Mouse (Mus musculus) lung, embryonic 15.5 days (tissue): ENCODE measurements at regions not wholly inside any gene's neighbourhood (a gene's known extent, or its start where the extent isn't known, plus 50 kb on each side); places are given as distances from the start of the nearest gene placed in this dataset.
A peak's percentile ranks its signal among the peaks of the same experiment; 100 is the strongest.

Experiments
- ATAC-seq: fragments of 200-750 bp; cut with Nextera tagmentation; 2 replicates; pipeline ENCODE4 v1.8.0; 2017; ENCODE audit warnings: moderate number of reproducible peaks, borderline replicate concordance; ENCODE audit not compliant: low FRiP score, low TSS enrichment; ENCODE audit errors: extremely low read depth
- H3K27ac ChIP-seq: fragments of 300-500 bp; sonication (generic); 2 replicates; pipeline ENCODE4 v1.5.1; 2015; ENCODE audit warnings: moderate library complexity, mild to moderate bottlenecking, inconsistent platforms
- H3K27me3 ChIP-seq: fragments of 300-500 bp; sonication (generic); 2 replicates; pipeline ENCODE4 v1.6.1; 2015; ENCODE audit warnings: inconsistent platforms
- H3K36me3 ChIP-seq: fragments of 300-500 bp; sonication (generic); 2 replicates; pipeline ENCODE4 v1.6.1; 2015; ENCODE audit warnings: inconsistent platforms
- H3K4me1 ChIP-seq: fragments of 300-500 bp; sonication (generic); 2 replicates; pipeline ENCODE4 v1.6.1; 2015; ENCODE audit warnings: inconsistent platforms
- H3K4me2 ChIP-seq: fragments of 300-500 bp; sonication (generic); 2 replicates; pipeline ENCODE4 v1.6.1; 2015; ENCODE audit warnings: inconsistent platforms, mild to moderate bottlenecking, moderate library complexity
- H3K4me3 ChIP-seq: fragments of 300-500 bp; sonication (generic); 2 replicates; pipeline ENCODE4 v1.5.1; 2015; ENCODE audit warnings: mild to moderate bottlenecking, inconsistent platforms
- H3K9ac ChIP-seq: fragments of 300-500 bp; sonication (generic); 2 replicates; pipeline ENCODE4 v1.6.1; 2015; ENCODE audit warnings: inconsistent platforms
- H3K9me3 ChIP-seq: fragments of 300-500 bp; sonication (generic); 2 replicates; pipeline ENCODE4 v1.6.1; 2016; ENCODE audit warnings: inconsistent platforms
- WGBS: fragments of 180-500 bp; shearing (Covaris S2); methylation state at CpG from one replicate; pipeline ENCODE4 v1.1.7; 2015; 5-methylcytosine and 5-hydroxymethylcytosine counted together

DNA sequence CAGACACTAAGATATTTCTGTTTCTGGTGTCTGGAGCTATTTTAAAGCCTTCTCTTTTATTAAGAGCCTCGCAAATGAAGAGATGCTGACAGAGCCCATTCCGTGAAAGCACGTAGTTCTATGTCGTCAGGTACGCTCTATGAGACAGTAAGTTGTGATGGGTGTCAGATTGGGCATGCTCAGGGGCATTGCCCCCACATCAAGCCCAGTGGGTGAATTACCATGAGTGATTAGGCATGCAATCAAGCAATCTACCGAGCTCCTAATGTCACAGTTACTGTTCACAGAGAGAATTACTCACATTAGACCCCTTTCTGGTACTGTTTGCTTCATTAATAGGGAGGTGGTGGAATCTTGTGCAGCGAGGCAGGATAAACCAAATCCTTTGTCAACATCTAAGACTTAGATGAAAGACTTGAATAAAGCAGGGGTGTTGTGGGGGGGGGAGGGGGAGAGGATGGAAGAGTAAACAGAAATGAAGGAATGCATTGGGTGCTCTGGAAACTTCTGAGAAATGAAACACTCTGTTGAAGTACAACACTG is 192.9 kb upstream of the Tbc1d5 start:
- Histone ChIP-seq H3K9me3 (no peaks in the 10 kb centered on the region), H3K9ac (no peak overlapping the region), H3K27ac (no peak overlapping the region), H3K4me1 (no peaks in the 10 kb centered on the region), H3K4me3 (no peak overlapping the region), H3K36me3 (no peaks in the 10 kb centered on the region), H3K27me3 (no peaks in the 10 kb centered on the region), H3K4me2 (no peak overlapping the region)
- no peak for ATAC-seq
- 66% methylated on average over 7 of the region's 7 CpGs for WGBS

DNA sequence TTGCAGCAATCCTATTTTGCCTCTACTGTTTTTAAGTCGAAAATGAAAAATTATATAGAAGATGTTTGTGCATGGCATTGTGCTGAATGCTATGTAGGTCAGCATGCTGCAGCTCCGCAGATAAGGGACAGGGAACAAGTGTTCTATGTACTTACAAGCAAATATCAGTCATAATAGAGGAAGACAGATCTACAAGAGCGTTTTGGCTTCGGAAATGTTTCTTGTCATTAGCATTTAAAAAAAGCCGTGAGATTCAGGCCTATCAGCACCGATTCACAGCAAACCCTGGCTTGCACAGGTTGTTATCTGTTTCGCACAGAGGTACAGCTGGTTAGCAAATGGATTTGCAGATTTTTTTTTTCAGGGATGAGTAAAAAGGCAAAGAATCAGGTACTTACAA is 191.8 kb upstream of the Tbc1d5 start:
- Histone ChIP-seq H3K4me1 (no peaks in the 10 kb centered on the region), H3K27ac (no peak overlapping the region), H3K36me3 (no peaks in the 10 kb centered on the region), H3K4me2 (no peak overlapping the region), H3K9ac (no peak overlapping the region), H3K27me3 (no peaks in the 10 kb centered on the region), H3K4me3 (no peak overlapping the region), H3K9me3 (no peaks in the 10 kb centered on the region)
- WGBS: 71% methylated on average over 7 of the region's 7 CpGs
- ATAC-seq: no peak

DNA sequence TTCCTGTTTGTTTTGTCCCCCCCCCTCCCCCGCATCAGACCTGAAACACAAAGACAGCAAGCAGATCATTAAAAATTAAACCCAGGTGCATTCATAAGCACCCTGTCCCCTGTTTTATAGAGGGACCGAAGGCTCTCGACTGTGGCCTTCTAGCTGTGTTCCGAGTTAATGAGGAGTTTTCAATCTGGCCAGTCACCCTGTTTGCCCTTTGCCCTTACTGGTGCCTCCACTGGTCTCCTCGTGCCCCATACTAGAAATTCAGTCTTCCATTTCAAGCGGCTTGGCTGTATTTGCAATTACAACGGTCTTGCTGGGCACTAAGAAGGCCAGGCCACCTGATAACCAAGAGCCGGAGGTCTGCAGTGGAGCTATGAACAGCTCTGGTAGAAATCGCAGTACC is 190.9 kb upstream of the Tbc1d5 start:
- Histone ChIP-seq H3K4me1 (no peaks in the 10 kb centered on the region), H3K9ac (no peak overlapping the region), H3K36me3 (no peaks in the 10 kb centered on the region), H3K27ac (no peak overlapping the region), H3K4me2 (no peak overlapping the region), H3K27me3 (no peaks in the 10 kb centered on the region), H3K9me3 (no peaks in the 10 kb centered on the region), H3K4me3 (no peak overlapping the region)
- no peak for ATAC-seq
- 74% methylated on average over 9 of the region's 9 CpGs for WGBS

DNA sequence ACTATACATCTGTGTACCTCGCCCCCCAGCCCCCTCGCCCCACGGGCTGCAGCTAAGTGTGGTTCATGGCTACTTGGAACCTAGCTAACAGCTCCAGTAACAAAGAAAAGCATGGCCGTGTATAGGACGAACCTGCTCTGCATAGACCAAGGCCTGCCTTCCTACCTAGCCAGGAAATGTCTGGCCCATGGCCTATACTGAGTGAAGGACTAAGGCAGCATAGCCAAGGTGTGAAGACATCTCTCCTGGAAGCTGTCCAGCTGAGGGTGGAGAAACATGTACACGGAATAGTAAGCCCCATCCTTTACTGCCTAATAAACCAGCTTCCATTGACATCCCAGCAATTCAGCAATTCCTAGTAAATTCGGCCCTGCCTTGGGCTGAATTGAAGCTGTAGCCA is 183.6 kb upstream of the Tbc1d5 start:
- Histone ChIP-seq H3K9me3 (no peaks in the 10 kb centered on the region), H3K4me2 (no peak overlapping the region), H3K27me3 (no peaks in the 10 kb centered on the region), H3K4me3 (no peak overlapping the region), H3K9ac (no peak overlapping the region), H3K4me1 (no peaks in the 10 kb centered on the region), H3K36me3 (no peaks in the 10 kb centered on the region), H3K27ac (no peak overlapping the region)
- WGBS: 86% methylated on average over 7 of the region's 7 CpGs
- no peak for ATAC-seq

DNA sequence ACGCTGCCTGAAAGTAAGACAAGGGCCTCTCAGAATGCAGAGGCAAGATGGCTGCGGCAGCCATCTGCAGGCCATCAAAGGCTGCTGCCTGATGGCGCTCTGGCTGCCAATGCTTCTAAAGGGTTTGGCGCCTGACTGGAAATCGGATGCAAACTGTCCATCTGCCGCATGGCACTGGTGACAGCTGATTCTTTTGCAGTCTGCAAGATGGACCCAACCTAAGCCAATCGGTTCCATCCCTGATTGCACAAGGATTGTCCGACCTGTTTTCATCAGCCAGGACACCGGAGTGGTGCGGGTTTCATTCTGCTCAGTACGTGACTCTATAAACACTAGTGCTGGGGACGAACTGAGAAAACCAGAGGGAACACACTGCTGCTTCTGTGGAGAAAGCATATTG is 183.1 kb upstream of the Tbc1d5 start:
- H3K9ac ChIP-seq: no peak overlapping the region
- WGBS: 92% methylated on average over 12 of the region's 12 CpGs
- no peak for ATAC-seq
- no peaks in the 10 kb centered on the region for H3K27me3 ChIP-seq
- H3K4me3 ChIP-seq: no peak overlapping the region
- H3K4me1 ChIP-seq: no peaks in the 10 kb centered on the region
- H3K27ac ChIP-seq: no peak overlapping the region
- no peaks in the 10 kb centered on the region for H3K36me3 ChIP-seq
- H3K9me3 ChIP-seq: no peaks in the 10 kb centered on the region
- H3K4me2 ChIP-seq: no peak overlapping the region

DNA sequence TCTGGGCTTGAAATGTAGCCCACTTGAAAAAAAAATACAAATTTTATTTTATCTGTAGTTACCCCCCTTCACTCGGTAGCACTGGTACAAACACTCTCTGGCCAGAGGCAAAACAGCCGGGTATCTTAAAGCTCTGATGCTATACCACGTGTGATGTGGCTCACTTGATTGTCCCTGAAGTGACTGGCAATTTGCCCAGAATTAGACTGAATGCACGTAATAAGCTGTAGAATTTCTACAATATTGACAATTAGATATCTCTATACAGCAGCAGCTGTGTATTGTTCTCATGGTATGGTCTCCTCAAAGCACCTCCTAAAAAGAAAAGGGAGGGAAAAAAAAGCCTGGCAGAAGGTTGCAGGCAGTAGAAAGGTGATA is 179.2 kb upstream of the Tbc1d5 start:
- no peaks in the 10 kb centered on the region for H3K4me1 ChIP-seq

DNA sequence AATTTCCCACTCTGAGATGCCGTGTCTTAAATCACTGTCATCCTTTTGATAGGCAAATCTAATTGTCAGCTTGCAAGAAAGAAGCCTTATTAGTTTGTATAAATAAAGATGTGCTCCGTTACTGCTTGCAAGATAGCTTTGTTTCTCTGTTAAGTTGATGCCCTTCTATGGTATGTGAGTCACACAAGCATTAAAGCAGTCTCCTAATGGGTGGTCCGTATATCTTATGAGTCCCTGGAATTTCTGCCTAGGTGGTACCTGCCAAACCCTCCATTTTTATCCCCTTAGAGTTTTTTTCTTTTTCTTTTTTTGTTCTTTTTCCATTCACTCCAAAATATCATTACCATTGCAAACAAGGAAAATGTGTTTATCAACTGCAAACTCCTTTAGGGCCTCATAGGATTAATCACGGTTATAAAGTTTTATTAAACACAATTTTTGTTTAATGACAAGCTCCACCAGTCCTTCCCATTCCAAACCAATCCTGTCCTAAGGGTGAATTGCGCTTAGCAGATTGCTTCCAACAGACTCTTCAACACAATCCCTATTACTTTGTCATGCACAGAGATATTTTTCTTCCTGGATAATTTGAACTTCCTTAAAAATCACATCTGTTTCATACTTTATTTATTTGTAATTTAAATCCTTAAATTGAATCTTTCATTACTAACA is 178.7 kb upstream of the Tbc1d5 start:
- WGBS: 55% methylated on average over 5 of the region's 5 CpGs
- ATAC-seq: no peak

More for the DNA sequence above, 179.2 kb upstream of the Tbc1d5 start:
- Histone ChIP-seq H3K27me3 (no peaks in the 10 kb centered on the region), H3K4me3 (no peak overlapping the region), H3K4me2 (no peak overlapping the region), H3K9ac (no peak overlapping the region), H3K27ac (no peak overlapping the region), H3K9me3 (no peaks in the 10 kb centered on the region), H3K36me3 (no peaks in the 10 kb centered on the region)
- ATAC-seq: peak; percentile 35; the same call in 1 of the 2 replicates
- 16% methylated on average over 4 of the region's 4 CpGs for WGBS

DNA sequence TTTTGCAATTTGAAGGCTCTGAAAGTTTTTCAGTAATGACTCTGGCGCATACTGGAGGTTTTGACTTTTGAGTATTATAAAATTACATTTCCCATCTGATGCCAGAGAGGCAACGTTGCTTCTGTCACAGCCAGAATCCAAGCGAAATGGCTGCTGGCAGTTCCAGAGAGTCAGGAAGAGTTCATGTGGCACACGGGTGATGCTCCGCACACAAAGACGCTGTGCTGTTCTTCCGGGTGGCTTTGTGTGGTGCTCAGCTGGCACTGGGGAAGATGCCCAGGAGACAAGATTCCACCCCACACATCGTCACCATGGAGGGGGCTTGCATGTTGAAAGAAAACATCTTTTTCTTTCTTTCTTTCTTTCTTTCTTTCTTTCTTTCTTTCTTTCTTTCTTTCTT is 177.3 kb upstream of the Tbc1d5 start:
- 76% methylated on average over 8 of the region's 8 CpGs for WGBS
- Histone ChIP-seq H3K9ac (no peak overlapping the region), H3K9me3 (no peaks in the 10 kb centered on the region), H3K36me3 (no peaks in the 10 kb centered on the region), H3K27me3 (no peaks in the 10 kb centered on the region), H3K4me2 (no peak overlapping the region), H3K27ac (no peak overlapping the region), H3K4me3 (no peak overlapping the region), H3K4me1 (no peaks in the 10 kb centered on the region)
- ATAC-seq: no peak

More for the DNA sequence above, 178.7 kb upstream of the Tbc1d5 start:
- Histone ChIP-seq H3K4me1 (no peaks in the 10 kb centered on the region), H3K36me3 (no peaks in the 10 kb centered on the region), H3K9ac (no peak overlapping the region), H3K4me2 (no peak overlapping the region), H3K27me3 (no peaks in the 10 kb centered on the region), H3K4me3 (no peak overlapping the region), H3K27ac (no peak overlapping the region), H3K9me3 (no peaks in the 10 kb centered on the region)

DNA sequence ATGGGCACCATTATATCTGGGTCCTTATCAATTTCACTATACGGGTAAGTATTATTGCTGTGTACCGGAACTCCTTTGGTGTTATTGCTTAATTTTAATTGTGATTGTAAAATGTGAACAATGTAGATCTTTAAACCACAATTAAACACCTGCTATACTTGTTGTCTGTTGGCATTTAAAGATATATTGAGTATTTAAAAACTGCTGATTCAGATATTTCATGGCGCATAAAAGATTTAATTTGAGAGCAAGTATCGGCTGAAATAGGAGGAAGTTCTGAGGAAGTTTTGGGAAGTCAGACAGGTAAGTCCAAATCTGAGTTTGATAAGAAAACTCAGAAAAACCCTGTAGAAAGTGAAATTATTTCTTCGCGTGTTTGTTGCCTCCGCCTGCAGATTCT is 142.7 kb upstream of the Tbc1d5 start:
- Histone ChIP-seq H3K4me2 (no peak overlapping the region), H3K9ac (no peak overlapping the region), H3K4me1 (no peaks in the 10 kb centered on the region), H3K36me3 (no peaks in the 10 kb centered on the region), H3K9me3 (no peaks in the 10 kb centered on the region), H3K27ac (no peak overlapping the region), H3K27me3 (no peaks in the 10 kb centered on the region), H3K4me3 (no peak overlapping the region)
- 82% methylated on average over 7 of the region's 7 CpGs for WGBS
- ATAC-seq: no peak

DNA sequence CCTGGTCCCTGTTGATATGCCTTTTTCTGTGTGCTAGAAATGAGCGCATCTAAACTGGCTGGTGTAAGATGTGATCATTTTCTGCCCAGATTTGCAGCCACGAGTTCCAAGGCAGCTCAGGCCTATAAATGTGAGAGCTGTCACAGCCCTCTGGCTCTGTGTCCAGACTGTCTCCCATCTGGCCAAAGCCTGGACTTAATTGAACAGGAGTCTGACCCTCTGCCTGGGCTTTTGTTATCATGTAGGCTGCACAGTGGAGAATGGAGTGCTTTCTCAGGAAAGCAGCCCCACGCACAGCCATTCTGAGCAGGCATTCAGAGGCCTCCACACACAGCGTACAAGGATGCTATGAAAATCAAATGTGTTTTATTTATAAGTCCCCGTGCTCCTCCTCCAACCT is 141.9 kb upstream of the Tbc1d5 start:
- Histone ChIP-seq H3K4me1 (no peaks in the 10 kb centered on the region), H3K27ac (no peak overlapping the region), H3K4me3 (no peak overlapping the region), H3K4me2 (no peak overlapping the region), H3K27me3 (no peaks in the 10 kb centered on the region), H3K36me3 (no peaks in the 10 kb centered on the region), H3K9ac (no peak overlapping the region), H3K9me3 (no peaks in the 10 kb centered on the region)
- no peak for ATAC-seq
- 82% methylated on average over 5 of the region's 5 CpGs for WGBS

DNA sequence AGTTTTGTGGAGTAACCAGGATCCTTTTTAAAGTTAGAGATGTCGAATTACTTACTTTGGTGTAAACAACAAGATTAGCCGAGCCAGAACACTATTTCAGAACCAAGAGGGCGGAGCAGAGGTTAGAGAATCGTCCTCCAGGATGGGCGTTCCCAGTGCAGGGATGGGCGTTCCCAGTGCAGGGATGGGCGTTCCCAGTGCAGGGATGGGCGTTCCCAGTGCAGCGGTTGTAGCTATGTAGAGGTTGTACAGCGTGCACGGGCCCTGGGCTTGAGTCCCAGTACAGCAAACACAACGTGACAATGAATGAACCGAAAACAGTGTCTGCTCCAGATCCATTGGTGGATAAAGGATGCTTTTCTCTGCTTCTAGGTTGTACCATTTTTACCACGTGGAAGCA is 125.8 kb upstream of the Tbc1d5 start:
- peak; percentile 84; the same call in 1 of the 2 replicates for ATAC-seq
- 36% methylated on average over 14 of the region's 14 CpGs for WGBS

DNA sequence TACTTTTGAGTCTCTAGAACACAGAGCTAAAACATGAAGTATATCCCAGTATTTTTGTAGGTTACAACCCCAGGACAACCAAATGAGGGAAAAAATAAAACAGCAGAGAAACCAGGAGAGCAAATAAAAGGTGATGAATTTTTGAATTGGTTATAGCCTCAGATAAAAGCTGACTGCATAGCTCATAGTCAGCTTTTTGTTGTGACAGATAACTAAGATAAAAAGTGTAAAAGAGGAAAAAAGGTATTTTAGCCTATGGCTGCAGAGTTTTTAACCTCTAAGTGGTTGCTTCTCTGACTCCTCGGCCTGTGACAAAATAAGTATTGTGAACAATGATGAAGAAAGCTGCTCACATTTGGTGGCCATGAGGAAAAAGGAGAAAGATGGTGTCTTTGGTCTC is 111.6 kb upstream of the Tbc1d5 start:
- no peak overlapping the region for H3K4me2 ChIP-seq
- WGBS: 82% methylated on average over 1 of the region's 1 CpGs
- H3K36me3 ChIP-seq: no peaks in the 10 kb centered on the region
- H3K4me1 ChIP-seq: no peaks in the 10 kb centered on the region
- H3K27me3 ChIP-seq: no peaks in the 10 kb centered on the region
- no peak overlapping the region for H3K4me3 ChIP-seq
- H3K9ac ChIP-seq: no peak overlapping the region
- H3K27ac ChIP-seq: no peak overlapping the region
- no peak for ATAC-seq
- no peaks in the 10 kb centered on the region for H3K9me3 ChIP-seq

More for the DNA sequence above, 125.8 kb upstream of the Tbc1d5 start:
- Histone ChIP-seq H3K4me2 (peak overlapping the region; percentile 30; the same call in 1 of the 2 replicates), H3K27me3 (no peaks in the 10 kb centered on the region), H3K9ac (no peak overlapping the region), H3K27ac (no peak overlapping the region), H3K36me3 (no peaks in the 10 kb centered on the region), H3K4me3 (no peak overlapping the region), H3K4me1 (no peaks in the 10 kb centered on the region), H3K9me3 (no peaks in the 10 kb centered on the region)

DNA sequence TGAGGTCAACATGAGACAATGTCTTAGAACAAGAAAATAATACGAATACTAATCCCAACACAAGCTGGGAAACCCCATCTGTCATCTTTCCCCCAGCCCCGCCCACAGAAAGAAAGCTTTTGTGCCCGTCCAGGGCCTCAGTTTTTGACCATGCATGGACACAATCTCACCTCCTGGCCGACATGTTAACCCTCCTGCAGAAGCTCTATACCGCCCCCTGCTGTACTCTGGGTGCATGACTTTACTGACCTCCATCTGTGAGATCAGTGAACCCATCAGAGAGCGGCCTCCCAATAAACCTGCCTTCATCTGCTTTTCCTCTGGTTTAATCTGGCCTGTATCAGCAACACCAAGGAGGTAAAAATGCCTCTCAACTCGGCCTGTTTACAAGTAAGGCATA is 109.6 kb upstream of the Tbc1d5 start:
- no peak for ATAC-seq
- H3K27me3 ChIP-seq: no peaks in the 10 kb centered on the region
- no peak overlapping the region for H3K27ac ChIP-seq
- H3K9ac ChIP-seq: no peak overlapping the region
- no peaks in the 10 kb centered on the region for H3K9me3 ChIP-seq
- 69% methylated on average over 7 of the region's 7 CpGs for WGBS
- H3K36me3 ChIP-seq: no peaks in the 10 kb centered on the region
- no peak overlapping the region for H3K4me3 ChIP-seq
- no peak overlapping the region for H3K4me2 ChIP-seq
- H3K4me1 ChIP-seq: no peaks in the 10 kb centered on the region
